Mouse (Mus musculus) neural tube, embryonic 13.5 days (tissue): ENCODE measurements around the gene Syf2. TPM values are rescaled to one million over a fixed set of nuclear protein-coding genes. Genes with fewer than 3 reads are reported as not detected.

Source experiments
- ATAC-seq: fragments of 200-750 bp; cut with Nextera tagmentation; 2 replicates; pipeline ENCODE4 v1.8.0; 2017; ENCODE audit warnings: low read depth, mild to moderate bottlenecking, moderate TSS enrichment, moderate library complexity
- H3K27ac ChIP-seq: fragments of 300-500 bp; sonication (generic); replicated peaks from 2 replicates; pipeline ENCODE4 v1.5.1; 2015; ENCODE audit warnings: moderate library complexity, mild to moderate bottlenecking, inconsistent platforms
- H3K27me3 ChIP-seq: fragments of 300-500 bp; sonication (generic); 2 replicates; pipeline ENCODE4 v1.6.1; 2015; ENCODE audit warnings: mild to moderate bottlenecking, inconsistent platforms
- H3K36me3 ChIP-seq: fragments of 300-500 bp; sonication (generic); 2 replicates; pipeline ENCODE4 v1.6.1; 2015; ENCODE audit warnings: mild to moderate bottlenecking, inconsistent platforms
- H3K4me1 ChIP-seq: fragments of 300-500 bp; sonication (generic); replicated peaks from 2 replicates; pipeline ENCODE4 v1.6.1; 2015; ENCODE audit warnings: inconsistent platforms
- H3K4me2 ChIP-seq: fragments of 300-500 bp; sonication (generic); 2 replicates; pipeline ENCODE4 v1.6.1; 2015; ENCODE audit warnings: inconsistent platforms, mild to moderate bottlenecking, moderate library complexity
- H3K4me3 ChIP-seq: fragments of 300-500 bp; sonication (generic); 2 replicates; pipeline ENCODE4 v1.5.1; 2015; ENCODE audit warnings: mild to moderate bottlenecking, inconsistent platforms
- H3K9ac ChIP-seq: fragments of 300-500 bp; sonication (generic); 2 replicates; pipeline ENCODE4 v1.6.1; 2015; ENCODE audit warnings: moderate library complexity, mild to moderate bottlenecking, inconsistent platforms
- H3K9me3 ChIP-seq: fragments of 300-500 bp; sonication (generic); 2 replicates; pipeline ENCODE4 v1.6.1; 2016; ENCODE audit warnings: inconsistent platforms
- WGBS: fragments of 180-500 bp; shearing (Covaris S2); methylation state at CpG from one replicate; pipeline ENCODE4 v1.1.7; 2015; 5-methylcytosine and 5-hydroxymethylcytosine counted together
- polyA plus RNA-seq: library from polyadenylated mRNA; unstranded; fragments of >200 nt; fragmentation: Nextera tagmentation; extraction: Ambion mirVana; gene quantifications from 2 replicates; pipeline ENCODE4 v1.2.1, GENCODE M21; 2015

Gene Syf2
- polyA plus RNA-seq, 1 experiment from 2014 or later: 76.8 TPM

DNA sequence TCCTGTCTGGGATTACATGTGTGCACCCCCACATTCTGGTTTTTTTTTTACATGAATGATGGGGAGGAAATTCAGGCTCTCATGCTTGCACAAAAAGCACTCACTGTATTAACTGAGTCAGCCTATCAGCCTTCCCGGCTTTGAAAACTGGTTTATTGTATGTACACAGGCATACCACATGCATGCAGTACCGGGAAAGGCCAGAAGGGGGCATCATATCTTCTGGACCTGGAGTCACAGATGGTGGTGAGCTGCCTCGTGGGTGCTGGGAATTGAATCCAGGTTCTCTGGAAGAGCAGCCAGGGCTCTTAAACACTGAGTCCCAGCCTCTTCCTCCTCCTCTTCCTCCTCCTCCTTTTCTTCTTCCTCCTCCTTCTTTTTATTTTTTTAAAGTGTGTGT, 53.9 kb downstream of the Syf2 start:
- H3K9me3 ChIP-seq: no peaks in the 10 kb centered on the region
- H3K4me1 ChIP-seq: peaks cover 12% of the 10 kb centered on the region; the same call in 1 of the 2 replicates
- 79% methylated on average over 3 of the region's 3 CpGs for WGBS
- H3K36me3 ChIP-seq: no peaks in the 10 kb centered on the region
- H3K4me3 ChIP-seq: no peak overlapping the region
- ATAC-seq: no peak
- no peak overlapping the region for H3K4me2 ChIP-seq
- no peak overlapping the region for H3K27ac ChIP-seq
- H3K9ac ChIP-seq: no peak overlapping the region
- no peaks in the 10 kb centered on the region for H3K27me3 ChIP-seq

GRCm38 (mm10) chr4:134985626-134986335, 55.1 kb downstream of the Syf2 start:
- Histone ChIP-seq H3K9ac (no peak overlapping the region), H3K9me3 (no peaks in the 10 kb centered on the region)
- WGBS: 86% methylated on average over 11 of the region's 11 CpGs

GRCm38 (mm10) chr4:134986336-134986635, 55.6 kb downstream of the Syf2 start:
- H3K36me3 ChIP-seq: no peaks in the 10 kb centered on the region
- H3K27me3 ChIP-seq: no peaks in the 10 kb centered on the region
- WGBS: 73% methylated on average over 4 of the region's 4 CpGs
- no peak overlapping the region for H3K4me2 ChIP-seq
- no peak for ATAC-seq
- H3K4me3 ChIP-seq: no peak overlapping the region
- H3K4me1 ChIP-seq: peaks cover 12% of the 10 kb centered on the region; the same call in 1 of the 2 replicates
- H3K9me3 ChIP-seq: no peaks in the 10 kb centered on the region
- no peak overlapping the region for H3K9ac ChIP-seq
- no peak overlapping the region for H3K27ac ChIP-seq

More at GRCm38 (mm10) chr4:134985626-134986335, 55.1 kb downstream of the Syf2 start:
- Histone ChIP-seq H3K4me3 (no peak overlapping the region), H3K4me2 (no peak overlapping the region), H3K27me3 (no peaks in the 10 kb centered on the region), H3K36me3 (no peaks in the 10 kb centered on the region), H3K27ac (no peak overlapping the region), H3K4me1 (peaks cover 12% of the 10 kb centered on the region; the same call in 1 of the 2 replicates)
- ATAC-seq: no peak

GRCm38 (mm10) chr4:134986963-134987362, 56.3 kb downstream of the Syf2 start:
- Histone ChIP-seq H3K4me3 (no peak overlapping the region), H3K27ac (no peak overlapping the region), H3K4me2 (no peak overlapping the region), H3K27me3 (no peaks in the 10 kb centered on the region), H3K9ac (no peak overlapping the region), H3K4me1 (peaks cover 12% of the 10 kb centered on the region; the same call in 1 of the 2 replicates), H3K36me3 (no peaks in the 10 kb centered on the region), H3K9me3 (no peaks in the 10 kb centered on the region)
- WGBS: 81% methylated on average over 3 of the region's 3 CpGs
- ATAC-seq: no peak

Other genes starting within 250 kb of the Syf2 start
- gene Man1c1, start 226.6 kb upstream of the Syf2 start, polyA plus RNA-seq: 5.3 and 5.7 TPM in 2 replicates
- gene Ldlrap1, start 162.9 kb upstream of the Syf2 start, polyA plus RNA-seq: 3.6 and 4.9 TPM in 2 replicates
- 101 and 113 TPM in 2 replicates for gene Maco1, start 77.6 kb upstream of the Syf2 start, polyA plus RNA-seq
- gene Rhd, start 66.4 kb upstream of the Syf2 start, polyA plus RNA-seq: 1.5 and 2.0 TPM in 2 replicates
- 224 and 230 TPM in 2 replicates for gene Tmem50a, start 15.9 kb upstream of the Syf2 start, polyA plus RNA-seq
- gene Rsrp1, start 7.3 kb upstream of the Syf2 start, polyA plus RNA-seq: 485 and 516 TPM in 2 replicates
- gene Runx3, start 189.8 kb downstream of the Syf2 start, polyA plus RNA-seq: 1.7 and 1.9 TPM in 2 replicates